Mouse (Mus musculus): ENCODE measurements around the gene Slc2a1.

Gene Slc2a1

GRCm38 (mm10) chr4:119131189-119131910 lies 22.8 kb downstream of the Slc2a1 start:
- peak; percentile 60 to 63 for DNase-seq (ENCODE audit: low spot score in 2 of 2)

- no peak for DNase-seq (ENCODE audit: low spot score in 2 of 2)
These were observed 24.8 kb downstream of the Slc2a1 start for GRCm38 (mm10) chr4:119133306-119133705.

GRCm38 (mm10) chr4:119133860-119134259 lies 25.3 kb downstream of the Slc2a1 start:
- no peak for DNase-seq (ENCODE audit: low spot score in 2 of 2)

GRCm38 (mm10) chr4:119137313-119137712 lies 28.8 kb downstream of the Slc2a1 start:
- no peak for DNase-seq (ENCODE audit: low spot score in 2 of 2)

- no peak for DNase-seq (ENCODE audit: low spot score in 2 of 2)
These were observed 29.7 kb downstream of the Slc2a1 start for GRCm38 (mm10) chr4:119138171-119138570.

GRCm38 (mm10) chr4:119138776-119139175 lies 30.3 kb downstream of the Slc2a1 start:
- DNase-seq (ENCODE audit: low spot score in 2 of 2) = no peak

GRCm38 (mm10) chr4:119140126-119140525 lies 31.6 kb downstream of the Slc2a1 start:
- peak; percentile 26 to 46 for DNase-seq (ENCODE audit: low spot score in 2 of 2)

- DNase-seq (ENCODE audit: low spot score in 2 of 2) = no peak
These were observed 32.7 kb downstream of the Slc2a1 start for GRCm38 (mm10) chr4:119141191-119141590.

- peak; percentile 30 to 35 for DNase-seq (ENCODE audit: low spot score in 2 of 2)
These were observed 33.8 kb downstream of the Slc2a1 start for GRCm38 (mm10) chr4:119142230-119142871.

GRCm38 (mm10) chr4:119146816-119147215 lies 38.3 kb downstream of the Slc2a1 start:
- no peak for DNase-seq (ENCODE audit: low spot score in 2 of 2)

- no peak for DNase-seq (ENCODE audit: low spot score in 2 of 2)
These were observed 38.8 kb downstream of the Slc2a1 start for GRCm38 (mm10) chr4:119147347-119147746.

- DNase-seq (ENCODE audit: low spot score in 2 of 2) = no peak
These were observed 40.2 kb downstream of the Slc2a1 start for GRCm38 (mm10) chr4:119148741-119149140.

GRCm38 (mm10) chr4:119157186-119157585 lies 48.7 kb downstream of the Slc2a1 start:
- DNase-seq (ENCODE audit: low spot score in 2 of 2) = peak; percentile 25 to 53

GRCm38 (mm10) chr4:119157891-119158290 lies 49.4 kb downstream of the Slc2a1 start:
- no peak for DNase-seq (ENCODE audit: low spot score in 2 of 2)

GRCm38 (mm10) chr4:119161358-119161757 lies 52.8 kb downstream of the Slc2a1 start:
- no peak for DNase-seq (ENCODE audit: low spot score in 2 of 2)

- no peak for DNase-seq (ENCODE audit: low spot score in 2 of 2)
These were observed 54.5 kb downstream of the Slc2a1 start for GRCm38 (mm10) chr4:119162990-119163389.

GRCm38 (mm10) chr4:119165916-119166315 lies 57.4 kb downstream of the Slc2a1 start:
- no peak for DNase-seq (ENCODE audit: low spot score in 2 of 2)

- DNase-seq (ENCODE audit: low spot score in 2 of 2) = no peak
These were observed 58.6 kb downstream of the Slc2a1 start for GRCm38 (mm10) chr4:119167068-119167467.

GRCm38 (mm10) chr4:119167663-119168062 lies 59.2 kb downstream of the Slc2a1 start:
- DNase-seq (ENCODE audit: low spot score in 2 of 2) = peak; percentile 73 to 84

- DNase-seq (ENCODE audit: low spot score in 2 of 2) = no peak
These were observed 64.6 kb downstream of the Slc2a1 start for GRCm38 (mm10) chr4:119172919-119173650.

- DNase-seq (ENCODE audit: low spot score in 2 of 2) = peak; percentile 95 to 96
These were observed 65.4 kb downstream of the Slc2a1 start, which contains the start of gene Zfp691 for GRCm38 (mm10) chr4:119173851-119174453. Gene Zfp691 (minus strand): TSS chr4:119174195.

GRCm38 (mm10) chr4:119177702-119178101 lies 69.2 kb downstream of the Slc2a1 start:
- no peak for DNase-seq (ENCODE audit: low spot score in 2 of 2)

All from spleen, postnatal 36 days (tissue).